Mouse (Mus musculus): Measurements from ENCODE around the gene Myg1. TPM values are rescaled to one million over a fixed set of nuclear protein-coding genes. Genes with fewer than 3 reads are reported as not detected.

Gene Myg1
- polyA plus RNA-seq, 1 experiment: 74.6 TPM

DNA sequence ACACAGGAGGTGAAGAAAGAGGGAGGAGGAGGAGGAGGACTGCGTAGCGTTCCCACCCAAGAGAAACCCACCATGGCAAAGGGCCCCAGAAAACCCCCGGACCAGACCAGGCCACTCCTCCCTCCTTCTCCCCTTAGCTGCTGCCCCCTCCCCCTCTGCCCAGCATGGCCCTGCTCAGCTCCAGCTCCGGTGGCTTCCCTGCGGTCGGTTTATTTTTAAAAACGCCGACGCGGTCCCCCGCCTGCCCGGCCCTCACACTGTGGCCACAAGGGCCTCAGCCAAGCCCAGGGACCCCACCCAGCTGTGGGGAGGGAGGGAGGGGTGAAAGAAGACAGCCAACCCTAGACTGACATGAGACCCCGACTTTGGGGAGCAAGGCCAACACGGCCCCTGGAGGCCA is 31.1 kb downstream of the Myg1 start:
- no peak for TF ChIP-seq GATA1 (IDR thresholded peaks at IDR 0.05; ENCODE audit: low read length)

DNA sequence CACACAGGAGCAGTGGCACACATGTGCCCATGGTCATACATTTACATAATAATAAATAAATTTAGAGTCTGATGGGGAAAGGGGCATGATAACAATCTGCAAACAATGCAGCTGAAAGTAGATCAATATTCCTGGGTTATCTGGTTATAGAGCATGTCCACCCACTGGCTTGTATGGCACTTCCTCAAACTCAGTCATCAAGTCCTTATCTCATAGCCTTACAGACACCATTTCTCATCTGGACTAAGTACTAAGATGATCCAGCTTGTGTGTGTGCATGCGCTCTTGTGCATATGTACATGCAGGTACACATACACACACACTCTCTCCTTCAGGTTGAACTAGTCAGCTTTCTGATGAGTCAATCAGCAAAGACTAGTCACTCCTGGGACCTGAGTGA is 33.2 kb downstream of the Myg1 start:
- TF ChIP-seq GATA1 (IDR thresholded peaks at IDR 0.05; ENCODE audit: low read length): no peak

DNA sequence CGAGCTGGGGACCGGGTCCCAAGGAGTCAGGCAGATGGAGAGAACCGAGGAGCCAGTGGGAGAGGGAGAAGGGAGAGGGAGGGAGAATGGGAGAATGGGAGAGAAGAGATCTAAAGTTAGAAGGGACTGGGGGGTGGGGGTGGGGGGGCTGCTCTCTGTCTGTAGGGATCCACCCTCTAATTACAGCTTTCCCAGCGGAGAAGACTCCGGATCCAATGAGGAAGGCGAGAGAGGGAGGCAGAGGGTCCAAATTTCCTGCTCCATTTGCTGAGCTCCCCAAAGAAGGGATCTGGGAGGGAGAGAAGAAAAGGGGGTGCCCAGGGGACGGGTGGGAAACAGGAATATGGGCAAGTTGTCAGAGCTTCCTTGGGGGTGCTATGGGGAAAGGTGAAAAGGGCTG is 34.7 kb downstream of the Myg1 start:
- no peak for TF ChIP-seq GATA1 (IDR thresholded peaks at IDR 0.05; ENCODE audit: low read length)

DNA sequence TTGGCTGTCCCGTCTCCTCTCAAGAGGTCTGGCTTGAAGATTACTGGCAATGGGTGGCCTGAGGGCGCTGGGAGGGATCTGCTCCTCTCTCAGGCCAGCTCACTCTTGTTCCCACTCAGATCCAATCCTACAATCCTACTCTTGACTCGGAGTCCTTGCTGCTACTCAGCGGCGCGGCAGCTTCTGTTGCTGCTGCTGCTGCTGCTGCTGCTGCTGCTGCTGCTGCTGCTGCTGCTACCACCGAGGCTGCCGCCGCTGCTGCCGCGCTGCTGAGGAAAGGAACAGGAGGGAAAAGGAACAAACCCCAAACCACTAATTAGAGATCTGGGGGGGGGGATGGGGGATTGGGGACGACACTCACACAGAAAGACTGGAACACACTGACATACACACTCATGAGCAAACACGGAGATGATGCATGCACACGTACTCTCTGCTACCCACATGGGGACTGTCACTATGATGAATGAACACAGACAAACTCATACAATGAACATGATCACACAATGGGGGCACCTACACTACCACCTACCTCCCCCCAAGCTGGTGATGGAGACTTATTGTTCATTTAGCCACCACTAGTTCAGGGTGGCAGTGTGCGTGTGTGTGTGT is 35.3 kb downstream of the Myg1 start, which contains the start of gene Sp7:
Gene Sp7 (minus strand): TSS at position 450 of the 612 bp plus-strand sequence.
- no peak for TF ChIP-seq GATA1 (IDR thresholded peaks at IDR 0.05; ENCODE audit: low read length)

DNA sequence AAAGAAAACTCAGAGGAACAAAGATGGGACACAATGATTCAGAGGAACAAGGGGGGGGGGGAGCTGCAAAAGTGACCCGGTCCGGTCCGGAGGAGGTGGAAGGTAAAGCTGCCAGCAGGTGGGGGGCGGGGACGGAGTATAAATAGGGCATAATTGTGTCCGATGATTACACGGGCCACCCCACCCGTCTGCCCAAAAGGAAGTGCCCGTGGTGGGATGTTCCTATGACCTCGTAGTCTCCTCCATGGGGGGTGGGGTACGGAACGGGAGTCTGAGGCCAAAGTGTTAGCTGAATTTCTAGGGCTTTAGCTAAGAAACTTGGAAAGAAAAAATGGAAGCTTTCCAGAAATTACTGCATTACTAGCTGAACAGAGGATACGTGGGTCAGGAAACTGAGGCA is 38.5 kb downstream of the Myg1 start:
- TF ChIP-seq GATA1 (IDR thresholded peaks at IDR 0.05; ENCODE audit: low read length): no peak

DNA sequence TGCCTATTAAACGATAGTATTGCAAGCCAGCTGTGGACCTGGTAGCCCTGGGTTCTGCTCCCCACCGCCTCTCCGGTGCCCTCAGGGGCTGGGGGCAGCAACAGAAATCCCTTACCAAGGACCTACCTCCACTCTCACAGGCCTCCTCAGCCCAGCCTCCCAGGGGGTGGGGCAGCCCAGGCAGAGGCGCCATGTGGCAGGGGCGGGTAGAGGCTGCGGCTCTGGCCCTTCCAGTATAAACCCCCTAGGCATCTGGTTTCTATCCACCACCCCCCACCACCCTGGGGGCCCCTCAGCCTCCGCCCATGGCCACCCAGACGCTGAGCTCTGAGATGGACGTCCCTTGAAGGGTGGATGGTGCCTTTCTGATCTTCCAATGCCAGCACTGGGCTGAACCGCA is 39.2 kb downstream of the Myg1 start:
- TF ChIP-seq GATA1 (IDR thresholded peaks at IDR 0.05; ENCODE audit: low read length): no peak

DNA sequence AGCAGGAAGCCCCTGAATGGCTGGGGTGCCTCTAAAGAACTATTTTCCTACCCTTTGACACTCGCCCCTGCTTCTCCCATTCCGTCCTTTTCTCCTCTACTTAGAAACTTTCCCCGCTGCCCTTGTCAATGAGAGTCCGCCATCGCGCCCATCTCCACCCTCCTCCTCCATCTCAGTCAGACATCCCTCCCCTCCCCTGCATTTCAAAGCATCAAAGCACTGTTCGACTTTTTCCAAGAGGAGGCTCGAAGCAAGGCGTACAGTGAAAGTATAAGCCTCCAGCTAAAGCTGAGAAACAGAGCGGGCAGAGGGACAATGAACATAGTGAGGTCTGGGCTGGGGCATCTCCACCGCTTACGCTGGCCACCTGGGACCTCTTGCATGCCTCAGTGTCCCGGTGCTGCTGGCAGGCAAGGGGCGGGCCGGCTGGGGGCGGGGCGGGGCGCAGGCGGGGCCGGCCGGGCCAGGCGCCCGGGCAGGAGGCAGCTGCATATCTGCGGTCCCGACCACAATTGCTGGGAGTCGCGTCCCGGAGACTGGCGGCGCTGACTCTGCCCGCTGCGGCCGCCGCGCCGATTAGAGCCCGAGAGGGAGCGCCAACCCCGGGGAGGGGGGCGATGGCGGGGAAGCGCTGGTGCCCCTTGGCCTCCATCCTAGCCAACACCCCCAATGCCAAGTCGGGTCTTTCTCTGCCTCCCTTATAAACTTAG is 45.1 kb downstream of the Myg1 start:
- no peak for TF ChIP-seq GATA1 (IDR thresholded peaks at IDR 0.05; ENCODE audit: low read length)

DNA sequence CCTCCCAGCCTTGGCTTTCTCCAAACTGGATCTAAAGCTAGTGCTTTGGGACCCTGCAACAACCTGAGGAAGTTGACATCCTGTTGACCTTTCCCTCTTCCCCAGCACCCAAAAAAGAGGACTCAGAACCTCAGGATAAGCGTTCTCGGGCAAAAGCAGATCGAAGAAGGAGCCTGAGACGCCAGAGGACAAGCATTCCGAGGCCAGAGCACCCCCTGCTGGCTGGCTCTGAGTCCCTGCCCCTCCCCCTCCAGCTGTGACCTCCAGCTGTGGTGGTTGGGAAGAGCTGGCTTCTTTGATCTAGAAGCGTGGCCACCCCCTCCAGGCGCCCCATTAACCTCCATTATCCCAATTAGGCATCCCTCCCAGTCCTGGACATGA is 45.6 kb downstream of the Myg1 start:
- TF ChIP-seq GATA1 (IDR thresholded peaks at IDR 0.05; ENCODE audit: low read length): no peak

DNA sequence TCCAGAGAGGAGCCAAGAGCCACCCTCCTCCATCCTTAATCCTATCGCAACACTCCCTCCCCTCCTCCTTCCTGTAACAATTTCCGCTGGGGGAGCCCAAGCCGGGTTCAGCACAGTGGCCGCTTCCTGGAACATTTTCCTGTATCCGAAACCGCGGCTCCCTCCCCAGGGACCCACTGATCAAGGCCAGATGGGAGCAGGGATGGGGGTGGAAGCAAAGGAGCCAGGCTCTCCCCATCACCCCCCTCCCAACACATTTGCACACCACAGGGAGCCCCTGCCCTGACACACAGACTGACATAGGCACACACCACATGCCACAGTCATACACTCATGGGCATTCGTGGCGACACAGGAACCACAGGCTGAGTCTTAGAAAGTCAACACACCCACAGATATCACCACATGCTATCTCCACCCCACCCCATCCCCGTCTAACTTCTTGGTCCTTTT is 46.3 kb downstream of the Myg1 start:
- no peak for TF ChIP-seq GATA1 (IDR thresholded peaks at IDR 0.05; ENCODE audit: low read length)

DNA sequence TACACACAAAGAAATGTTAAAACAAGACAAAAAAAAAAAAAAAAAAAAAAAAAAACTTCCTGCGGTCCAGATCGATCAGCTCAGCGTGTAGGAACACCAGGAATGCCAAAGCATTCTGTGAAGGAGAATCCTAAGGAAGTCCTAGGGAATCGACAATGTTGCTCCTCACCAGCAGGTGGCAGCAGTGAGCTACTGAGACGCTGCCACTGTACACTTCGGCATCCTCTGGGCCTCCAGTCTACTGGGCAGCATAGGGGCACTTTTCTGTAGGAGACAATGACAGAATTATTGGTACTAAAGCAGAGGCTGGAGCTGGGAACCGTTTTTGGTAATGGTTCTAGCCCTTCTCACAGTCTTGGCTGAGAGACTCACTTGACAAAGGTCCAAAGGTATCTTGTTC is 50.1 kb downstream of the Myg1 start:
- TF ChIP-seq GATA1 (IDR thresholded peaks at IDR 0.05; ENCODE audit: low read length): no peak

DNA sequence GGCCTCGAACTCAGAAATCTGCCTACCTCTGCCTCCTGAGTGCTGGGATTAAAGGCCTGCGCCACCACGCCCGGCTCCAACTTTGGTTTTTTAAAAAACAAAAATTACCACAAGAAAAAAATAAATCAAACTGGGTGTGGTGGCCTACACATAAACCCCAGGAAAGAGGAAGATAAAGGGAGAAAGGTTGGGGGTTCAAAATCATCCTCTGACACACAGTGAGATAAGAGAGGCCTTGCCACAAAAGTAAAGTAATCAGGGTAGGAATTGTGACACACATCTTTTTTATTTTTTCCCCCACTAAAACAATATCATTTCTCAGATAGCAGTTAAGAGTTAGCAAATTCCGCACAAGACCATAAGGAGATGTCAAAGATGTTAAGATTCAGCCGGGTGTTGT is 52.2 kb downstream of the Myg1 start:
- TF ChIP-seq GATA1 (IDR thresholded peaks at IDR 0.05; ENCODE audit: low read length): no peak

DNA sequence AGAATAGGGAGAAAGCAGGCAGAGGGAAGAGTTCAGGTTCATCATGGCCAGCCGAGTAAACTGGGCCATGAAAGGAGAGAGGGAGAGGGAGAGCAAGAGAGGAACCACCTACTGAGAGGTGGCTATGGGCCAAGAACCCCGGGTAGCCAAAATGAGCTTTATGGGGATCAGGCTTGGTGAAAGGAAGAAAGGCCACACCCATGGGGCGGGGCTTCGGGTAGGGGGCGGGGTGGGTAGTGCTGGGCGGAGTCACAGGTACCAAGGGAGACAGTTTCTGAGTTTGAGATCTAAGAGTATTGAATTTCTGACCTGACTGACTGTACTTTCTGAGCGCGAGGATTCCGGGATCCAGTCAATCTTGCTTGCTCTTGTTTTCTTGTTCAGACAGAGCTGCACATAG is 55.1 kb downstream of the Myg1 start:
- no peak for TF ChIP-seq GATA1 (IDR thresholded peaks at IDR 0.05; ENCODE audit: low read length)

Other genes with a start within 250 kb of the Myg1 start
- 0.27 and 0.48 TPM in 2 replicates for gene Tns2, start 231.3 kb upstream of the Myg1 start, polyA plus RNA-seq (2012)
- gene Spryd3, start 195.5 kb upstream of the Myg1 start, polyA plus RNA-seq (2012): 17.4 and 17.7 TPM in 2 replicates
- gene Igfbp6, start 187.3 kb upstream of the Myg1 start, polyA plus RNA-seq (2012): 0.16 and 0.45 TPM in 2 replicates
- gene Soat2, start 181.2 kb upstream of the Myg1 start, polyA plus RNA-seq (2012): 5.5 and 5.9 TPM in 2 replicates
- gene Zfp740, start 128.5 kb upstream of the Myg1 start, polyA plus RNA-seq (2012): 14.6 and 16.0 TPM in 2 replicates
- 8.9 and 9.5 TPM in 2 replicates for gene Csad, start 127.0 kb upstream of the Myg1 start, polyA plus RNA-seq (2012)
- gene Itgb7, start 99.8 kb upstream of the Myg1 start, polyA plus RNA-seq (2012): 29.3 and 36.6 TPM in 2 replicates
- gene Rarg, start 74.2 kb upstream of the Myg1 start, polyA plus RNA-seq (2012): 2.6 and 2.9 TPM in 2 replicates
- gene Gm9918, start 61.1 kb upstream of the Myg1 start, polyA plus RNA-seq (2012): not detected in 2 replicates
- 74.7 and 76.7 TPM in 2 replicates for gene Mfsd5, start 52.3 kb upstream of the Myg1 start, polyA plus RNA-seq (2012)
- 38.5 and 42.8 TPM in 2 replicates for gene Espl1, start 35.4 kb upstream of the Myg1 start, polyA plus RNA-seq (2012)
- 9.9 and 26.7 TPM in 2 replicates for gene Pfdn5, start 5.6 kb upstream of the Myg1 start, polyA plus RNA-seq (2012)
- gene Aaas, start 19.1 kb downstream of the Myg1 start, polyA plus RNA-seq (2012): 194 and 207 TPM in 2 replicates
- not detected in 2 replicates for gene Sp7, start 35.5 kb downstream of the Myg1 start, polyA plus RNA-seq (2012)
- 15.3 and 42.1 TPM in 2 replicates for gene Sp1, start 74.4 kb downstream of the Myg1 start, polyA plus RNA-seq (2012)
- gene Amhr2, start 113.7 kb downstream of the Myg1 start, polyA plus RNA-seq (2012): not detected in 2 replicates
- gene Prr13, start 127.3 kb downstream of the Myg1 start, polyA plus RNA-seq (2012): 56.7 and 227 TPM in 2 replicates
- 289 and 813 TPM in 2 replicates for gene Pcbp2, start 138.8 kb downstream of the Myg1 start, polyA plus RNA-seq (2012)
- not detected in 2 replicates for gene Gm10337, start 172.0 kb downstream of the Myg1 start, polyA plus RNA-seq (2012)
- gene Map3k12, start 185.4 kb downstream of the Myg1 start, polyA plus RNA-seq (2012): 1.2 and 1.3 TPM in 2 replicates
- 75.2 and 86.3 TPM in 2 replicates for gene Tarbp2, start 186.5 kb downstream of the Myg1 start, polyA plus RNA-seq (2012)
- 1.4 and 1.7 TPM in 2 replicates for gene Npff, start 193.2 kb downstream of the Myg1 start, polyA plus RNA-seq (2012)

All from G1E-ER4 (cell line).